Mouse (Mus musculus) cerebellum, adult 18-20 months (tissue): ENCODE measurements at regions not wholly inside any gene's neighbourhood (a gene's known extent, or its start where the extent isn't known, plus 50 kb on each side); places are given as distances from the start of the nearest gene placed in this dataset.

Source experiments
- DNase-seq, 2 experiments: peaks; one replicate each; pipeline ENCODE4 v3.0.0; 2021

GRCm38 (mm10) chr1:142838663-142839062 is 801.8 kb upstream of the B3galt2 start:
- no peak for DNase-seq

- no peak for DNase-seq
Measured at GRCm38 (mm10) chr1:142867024-142867700, 773.3 kb upstream of the B3galt2 start.

- DNase-seq = no peak
Measured at GRCm38 (mm10) chr1:142891842-142892241, 748.6 kb upstream of the B3galt2 start.

- DNase-seq = no peak
Measured at GRCm38 (mm10) chr1:142893156-142893555, 747.3 kb upstream of the B3galt2 start.

- DNase-seq = no peak
Measured at GRCm38 (mm10) chr1:142894145-142894544, 746.3 kb upstream of the B3galt2 start.

GRCm38 (mm10) chr1:142895081-142895480 is 745.4 kb upstream of the B3galt2 start:
- DNase-seq = no peak

GRCm38 (mm10) chr1:142909907-142910306 is 730.6 kb upstream of the B3galt2 start:
- no peak for DNase-seq

- no peak for DNase-seq
Measured at GRCm38 (mm10) chr1:142956686-142957085, 683.8 kb upstream of the B3galt2 start.

GRCm38 (mm10) chr1:142971475-142971874 is 669.0 kb upstream of the B3galt2 start:
- DNase-seq = no peak

GRCm38 (mm10) chr1:142973387-142973786 is 667.1 kb upstream of the B3galt2 start:
- DNase-seq = no peak

- DNase-seq = no peak
Measured at GRCm38 (mm10) chr1:142982994-142983393, 657.5 kb upstream of the B3galt2 start.

- no peak for DNase-seq
Measured at GRCm38 (mm10) chr1:142983641-142984040, 656.8 kb upstream of the B3galt2 start.

GRCm38 (mm10) chr1:142985516-142985915 is 654.9 kb upstream of the B3galt2 start:
- DNase-seq = peak in 1 of 2 experiments; percentile 11

GRCm38 (mm10) chr1:143000216-143000615 is 640.2 kb upstream of the B3galt2 start:
- no peak for DNase-seq

GRCm38 (mm10) chr1:143001112-143001511 is 639.4 kb upstream of the B3galt2 start:
- no peak for DNase-seq

- no peak for DNase-seq
Measured at GRCm38 (mm10) chr1:143006045-143006444, 634.4 kb upstream of the B3galt2 start.

- DNase-seq = no peak
Measured at GRCm38 (mm10) chr1:143019982-143020381, 620.5 kb upstream of the B3galt2 start.

GRCm38 (mm10) chr1:143053161-143053560 is 587.3 kb upstream of the B3galt2 start:
- DNase-seq = no peak

GRCm38 (mm10) chr1:143053599-143053998 is 586.9 kb upstream of the B3galt2 start:
- DNase-seq = peak in 1 of 2 experiments; percentile 2

- no peak for DNase-seq
Measured at GRCm38 (mm10) chr1:143054451-143055024, 585.9 kb upstream of the B3galt2 start.

- DNase-seq = no peak
Measured at GRCm38 (mm10) chr1:143060698-143061576, 579.5 kb upstream of the B3galt2 start.

GRCm38 (mm10) chr1:143065493-143065892 is 575.0 kb upstream of the B3galt2 start:
- DNase-seq = no peak

- no peak for DNase-seq
Measured at GRCm38 (mm10) chr1:143071781-143072382, 568.6 kb upstream of the B3galt2 start.
